Mouse (Mus musculus) heart, embryonic 15.5 days (tissue): ENCODE data around the gene Kcnc3. TPM values are rescaled to one million over a fixed set of nuclear protein-coding genes. Genes with fewer than 3 reads are reported as not detected.

Experiments
- ATAC-seq: fragments of 200-750 bp; cut with Nextera tagmentation; replicated peaks from 2 replicates; pipeline ENCODE4 v1.8.0; 2017; ENCODE audit warnings: low read depth, moderate TSS enrichment; ENCODE audit not compliant: insufficient number of reproducible peaks, insufficient read depth, low FRiP score
- H3K27ac ChIP-seq: fragments of 300-500 bp; sonication (generic); 2 replicates; pipeline ENCODE4 v1.5.1; 2015; ENCODE audit warnings: mild to moderate bottlenecking, inconsistent platforms
- H3K27me3 ChIP-seq: fragments of 300-500 bp; sonication (generic); 2 replicates; pipeline ENCODE4 v1.6.1; 2015; ENCODE audit warnings: inconsistent platforms
- H3K36me3 ChIP-seq: fragments of 300-500 bp; sonication (generic); 2 replicates; pipeline ENCODE4 v1.6.1; 2015; ENCODE audit warnings: mild to moderate bottlenecking, inconsistent platforms
- H3K4me1 ChIP-seq: fragments of 300-500 bp; sonication (generic); replicated peaks from 2 replicates; pipeline ENCODE4 v1.6.1; 2015; ENCODE audit warnings: inconsistent platforms
- H3K4me2 ChIP-seq: fragments of 300-500 bp; sonication (generic); 2 replicates; pipeline ENCODE4 v1.6.1; 2015; ENCODE audit warnings: inconsistent platforms, mild to moderate bottlenecking, moderate library complexity
- H3K4me3 ChIP-seq: fragments of 300-500 bp; sonication (generic); 2 replicates; pipeline ENCODE4 v1.5.1; 2015; ENCODE audit warnings: mild to moderate bottlenecking, inconsistent platforms
- H3K9ac ChIP-seq: fragments of 300-500 bp; sonication (generic); 2 replicates; pipeline ENCODE4 v1.6.1; 2015; ENCODE audit warnings: mild to moderate bottlenecking, inconsistent platforms
- H3K9me3 ChIP-seq: fragments of 300-500 bp; sonication (generic); replicated peaks from 2 replicates; pipeline ENCODE4 v1.6.1; 2016; ENCODE audit warnings: inconsistent platforms
- WGBS: fragments of 180-500 bp; shearing (Covaris S2); methylation state at CpG from one replicate; pipeline ENCODE4 v1.1.7; 2015; ENCODE audit warnings: mixed read lengths; 5-methylcytosine and 5-hydroxymethylcytosine counted together
- polyA plus RNA-seq: library from polyadenylated mRNA; unstranded; fragments of >200 nt; fragmentation: Nextera tagmentation; extraction: Ambion mirVana; gene quantifications from 2 replicates; pipeline ENCODE4 v1.2.1, GENCODE M21; 2015

The Kcnc3 gene
- polyA plus RNA-seq, 1 experiment from 2014 or later = 0.11 TPM

- Histone ChIP-seq H3K27ac (no peak overlapping the region), H3K36me3 (no peaks in the 10 kb centered on the region), H3K27me3 (peaks cover 60% of the 10 kb centered on the region), H3K4me1 (peaks cover 5% of the 10 kb centered on the region; the same call in 1 of the 2 replicates), H3K4me3 (no peak overlapping the region), H3K9ac (no peak overlapping the region), H3K9me3 (no peaks in the 10 kb centered on the region), H3K4me2 (no peak overlapping the region)
- no peak for ATAC-seq
- WGBS = 78% methylated on average over 12 of the region's 12 CpGs
These were observed 7.9 kb downstream of the Kcnc3 start for GRCm38 (mm10) chr7:44598336-44598735.

GRCm38 (mm10) chr7:44600691-44601262 lies 10.3 kb downstream of the Kcnc3 start:
- no peaks in the 10 kb centered on the region for H3K36me3 ChIP-seq
- ATAC-seq = no peak
- peaks cover 4% of the 10 kb centered on the region for H3K4me1 ChIP-seq
- no peak overlapping the region for H3K9ac ChIP-seq
- H3K4me3 ChIP-seq = no peak overlapping the region
- H3K27me3 ChIP-seq = peaks cover 70% of the 10 kb centered on the region
- no peaks in the 10 kb centered on the region for H3K9me3 ChIP-seq
- WGBS = 71% methylated on average over 10 of the region's 10 CpGs
- H3K27ac ChIP-seq = no peak overlapping the region
- no peak overlapping the region for H3K4me2 ChIP-seq

GRCm38 (mm10) chr7:44601646-44602045 lies 11.2 kb downstream of the Kcnc3 start:
- Histone ChIP-seq H3K36me3 (no peaks in the 10 kb centered on the region), H3K27ac (no peak overlapping the region), H3K9ac (no peak overlapping the region), H3K9me3 (no peaks in the 10 kb centered on the region), H3K4me3 (no peak overlapping the region), H3K4me2 (no peak overlapping the region), H3K4me1 (peaks cover 4% of the 10 kb centered on the region), H3K27me3 (peaks cover 75% of the 10 kb centered on the region)
- 14% methylated on average over 19 of the region's 19 CpGs for WGBS
- ATAC-seq = no peak

GRCm38 (mm10) chr7:44602443-44602842 lies 12.0 kb downstream of the Kcnc3 start:
- Histone ChIP-seq H3K4me1 (peaks cover 4% of the 10 kb centered on the region), H3K36me3 (no peaks in the 10 kb centered on the region), H3K9ac (no peak overlapping the region), H3K4me3 (no peak overlapping the region), H3K4me2 (no peak overlapping the region), H3K9me3 (no peaks in the 10 kb centered on the region), H3K27ac (no peak overlapping the region), H3K27me3 (peaks cover 83% of the 10 kb centered on the region)
- 15% methylated on average over 11 of the region's 11 CpGs for WGBS
- no peak for ATAC-seq

GRCm38 (mm10) chr7:44603186-44603855 lies 12.9 kb downstream of the Kcnc3 start:
- Histone ChIP-seq H3K36me3 (no peaks in the 10 kb centered on the region), H3K4me3 (no peak overlapping the region), H3K9ac (no peak overlapping the region), H3K4me1 (peaks cover 4% of the 10 kb centered on the region), H3K4me2 (peak overlapping the region; percentile 47; the same call in 1 of the 2 replicates), H3K9me3 (no peaks in the 10 kb centered on the region), H3K27me3 (peaks cover 88% of the 10 kb centered on the region), H3K27ac (no peak overlapping the region)
- no peak for ATAC-seq
- WGBS = 4% methylated on average over 20 of the region's 20 CpGs

GRCm38 (mm10) chr7:44604139-44604606 lies 13.7 kb downstream of the Kcnc3 start:
- H3K9me3 ChIP-seq = no peaks in the 10 kb centered on the region
- H3K4me2 ChIP-seq = peak overlapping the region; percentile 47
- peaks cover 4% of the 10 kb centered on the region for H3K4me1 ChIP-seq
- 0 out of 2 replicates have a peak overlapping the region, but pooled peaks have one; percentile 10 for H3K9ac ChIP-seq
- peaks cover 89% of the 10 kb centered on the region for H3K27me3 ChIP-seq
- H3K27ac ChIP-seq = no peak overlapping the region
- peak overlapping the region; percentile 28 for H3K4me3 ChIP-seq
- WGBS = under 1% methylated on average over 25 of the region's 25 CpGs
- no peaks in the 10 kb centered on the region for H3K36me3 ChIP-seq
- ATAC-seq = no peak

GRCm38 (mm10) chr7:44604619-44605018 lies 14.2 kb downstream of the Kcnc3 start:
- no peak overlapping the region for H3K4me3 ChIP-seq

GRCm38 (mm10) chr7:44605436-44605835 lies 15.0 kb downstream of the Kcnc3 start:
- Histone ChIP-seq H3K9me3 (no peaks in the 10 kb centered on the region), H3K9ac (no peak overlapping the region), H3K4me2 (no peak overlapping the region), H3K36me3 (no peaks in the 10 kb centered on the region), H3K4me3 (no peak overlapping the region), H3K27ac (no peak overlapping the region), H3K27me3 (peaks cover 80% of the 10 kb centered on the region), H3K4me1 (peaks cover 4% of the 10 kb centered on the region)
- ATAC-seq = no peak
- WGBS = 34% methylated on average over 7 of the region's 7 CpGs

More at GRCm38 (mm10) chr7:44604619-44605018, 14.2 kb downstream of the Kcnc3 start:
- H3K27ac ChIP-seq = no peak overlapping the region
- no peak overlapping the region for H3K9ac ChIP-seq
- H3K36me3 ChIP-seq = no peaks in the 10 kb centered on the region
- H3K4me2 ChIP-seq = peak overlapping the region; percentile 47
- peaks cover 88% of the 10 kb centered on the region for H3K27me3 ChIP-seq
- 2% methylated on average over 8 of the region's 8 CpGs for WGBS
- H3K4me1 ChIP-seq = peaks cover 4% of the 10 kb centered on the region
- ATAC-seq = no peak
- no peaks in the 10 kb centered on the region for H3K9me3 ChIP-seq

GRCm38 (mm10) chr7:44606171-44606901 lies 15.9 kb downstream of the Kcnc3 start:
- no peak overlapping the region for H3K4me3 ChIP-seq
- H3K27ac ChIP-seq = no peak overlapping the region
- no peaks in the 10 kb centered on the region for H3K9me3 ChIP-seq
- peaks cover 4% of the 10 kb centered on the region for H3K4me1 ChIP-seq
- H3K9ac ChIP-seq = no peak overlapping the region
- 10% methylated on average over 29 of the region's 29 CpGs for WGBS
- H3K27me3 ChIP-seq = peaks cover 72% of the 10 kb centered on the region
- ATAC-seq = no peak
- H3K36me3 ChIP-seq = no peaks in the 10 kb centered on the region
- no peak overlapping the region for H3K4me2 ChIP-seq

GRCm38 (mm10) chr7:44612192-44612591 lies 21.7 kb downstream of the Kcnc3 start:
- H3K9me3 ChIP-seq = no peaks in the 10 kb centered on the region
- no peaks in the 10 kb centered on the region for H3K36me3 ChIP-seq
- H3K4me1 ChIP-seq = no peaks in the 10 kb centered on the region
- H3K27me3 ChIP-seq = peaks cover 59% of the 10 kb centered on the region
- WGBS = 62% methylated on average over 7 of the region's 7 CpGs
- no peak overlapping the region for H3K27ac ChIP-seq
- no peak overlapping the region for H3K4me2 ChIP-seq
- H3K4me3 ChIP-seq = no peak overlapping the region
- no peak overlapping the region for H3K9ac ChIP-seq
- no peak for ATAC-seq

GRCm38 (mm10) chr7:44614041-44614688 lies 23.7 kb downstream of the Kcnc3 start:
- no peak overlapping the region for H3K9ac ChIP-seq
- no peak for ATAC-seq
- H3K9me3 ChIP-seq = no peaks in the 10 kb centered on the region
- peaks cover 47% of the 10 kb centered on the region for H3K27me3 ChIP-seq
- no peaks in the 10 kb centered on the region for H3K36me3 ChIP-seq
- no peak overlapping the region for H3K4me3 ChIP-seq
- 10% methylated on average over 20 of the region's 20 CpGs for WGBS
- no peak overlapping the region for H3K4me2 ChIP-seq
- H3K27ac ChIP-seq = no peak overlapping the region
- H3K4me1 ChIP-seq = no peaks in the 10 kb centered on the region
